Mouse (Mus musculus) heart, embryonic 15.5 days (tissue): ENCODE results near the gene Pgls. TPM values are rescaled to one million over a fixed set of nuclear protein-coding genes. Genes with fewer than 3 reads are reported as not detected.
A peak's percentile ranks its signal among the peaks of the same experiment; 100 is the strongest.

Experiments used
- ATAC-seq: fragments of 200-750 bp; cut with Nextera tagmentation; replicated peaks from 2 replicates; pipeline ENCODE4 v1.8.0; 2017; ENCODE audit warnings: low read depth, moderate TSS enrichment; ENCODE audit not compliant: insufficient number of reproducible peaks, insufficient read depth, low FRiP score
- H3K27ac ChIP-seq: fragments of 300-500 bp; sonication (generic); 2 replicates; pipeline ENCODE4 v1.5.1; 2015; ENCODE audit warnings: mild to moderate bottlenecking, inconsistent platforms
- H3K27me3 ChIP-seq: fragments of 300-500 bp; sonication (generic); 2 replicates; pipeline ENCODE4 v1.6.1; 2015; ENCODE audit warnings: inconsistent platforms
- H3K36me3 ChIP-seq: fragments of 300-500 bp; sonication (generic); 2 replicates; pipeline ENCODE4 v1.6.1; 2015; ENCODE audit warnings: mild to moderate bottlenecking, inconsistent platforms
- H3K4me1 ChIP-seq: fragments of 300-500 bp; sonication (generic); replicated peaks from 2 replicates; pipeline ENCODE4 v1.6.1; 2015; ENCODE audit warnings: inconsistent platforms
- H3K4me2 ChIP-seq: fragments of 300-500 bp; sonication (generic); 2 replicates; pipeline ENCODE4 v1.6.1; 2015; ENCODE audit warnings: inconsistent platforms, mild to moderate bottlenecking, moderate library complexity
- H3K4me3 ChIP-seq: fragments of 300-500 bp; sonication (generic); 2 replicates; pipeline ENCODE4 v1.5.1; 2015; ENCODE audit warnings: mild to moderate bottlenecking, inconsistent platforms
- H3K9ac ChIP-seq: fragments of 300-500 bp; sonication (generic); 2 replicates; pipeline ENCODE4 v1.6.1; 2015; ENCODE audit warnings: mild to moderate bottlenecking, inconsistent platforms
- H3K9me3 ChIP-seq: fragments of 300-500 bp; sonication (generic); replicated peaks from 2 replicates; pipeline ENCODE4 v1.6.1; 2016; ENCODE audit warnings: inconsistent platforms
- WGBS: fragments of 180-500 bp; shearing (Covaris S2); methylation state at CpG from one replicate; pipeline ENCODE4 v1.1.7; 2015; ENCODE audit warnings: mixed read lengths; 5-methylcytosine and 5-hydroxymethylcytosine counted together
- polyA plus RNA-seq: library from polyadenylated mRNA; unstranded; fragments of >200 nt; fragmentation: Nextera tagmentation; extraction: Ambion mirVana; gene quantifications from 2 replicates; pipeline ENCODE4 v1.2.1, GENCODE M21; 2015

The Pgls gene
- polyA plus RNA-seq, 1 experiment from 2014 or later, result 159 TPM

DNA sequence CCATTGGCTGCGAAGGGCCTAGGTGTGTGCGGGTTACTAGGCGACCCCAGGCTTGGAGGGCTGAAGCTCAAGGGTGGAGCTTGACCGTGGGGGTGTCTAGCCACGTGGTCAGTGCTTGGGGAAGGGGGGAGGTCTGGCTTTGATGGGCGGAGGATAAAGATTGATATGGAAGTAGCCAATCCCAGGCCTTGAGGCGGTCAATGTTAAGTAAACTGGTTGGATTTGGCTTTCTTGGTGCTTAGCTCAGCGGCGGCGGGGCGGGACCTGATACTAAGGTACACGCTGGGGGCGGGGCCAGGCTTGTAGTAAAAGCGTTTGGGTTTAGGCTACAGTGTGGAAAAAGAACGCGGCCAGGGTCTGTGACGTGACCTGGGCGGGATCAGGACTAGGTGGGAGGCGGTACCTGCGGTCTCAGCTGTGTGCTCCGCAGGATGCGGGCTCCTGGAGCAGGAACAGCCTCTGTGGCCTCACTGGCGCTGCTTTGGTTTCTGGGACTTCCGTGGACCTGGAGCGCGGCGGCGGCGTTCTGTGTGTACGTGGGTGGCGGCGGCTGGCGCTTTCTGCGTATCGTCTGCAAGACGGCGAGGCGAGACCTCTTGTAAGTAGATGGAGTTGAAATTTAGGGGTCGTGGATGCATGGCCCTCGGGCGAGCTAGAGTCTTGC, 21.6 kb upstream of the Pgls start:
- Histone ChIP-seq H3K27me3 (0 out of 2 replicates have a peak, but pooled peaks cover 2% of the 10 kb centered on the region), H3K4me1 (peaks cover 44% of the 10 kb centered on the region), H3K9ac (peak overlapping the region; percentile 66), H3K27ac (peak overlapping the region; percentile 78), H3K36me3 (no peaks in the 10 kb centered on the region), H3K9me3 (no peaks in the 10 kb centered on the region), H3K4me3 (peak overlapping the region; percentile 70), H3K4me2 (peak overlapping the region; percentile 95)
- 1% methylated on average over 41 of the region's 41 CpGs for WGBS
- ATAC-seq, result peak; percentile 78

DNA sequence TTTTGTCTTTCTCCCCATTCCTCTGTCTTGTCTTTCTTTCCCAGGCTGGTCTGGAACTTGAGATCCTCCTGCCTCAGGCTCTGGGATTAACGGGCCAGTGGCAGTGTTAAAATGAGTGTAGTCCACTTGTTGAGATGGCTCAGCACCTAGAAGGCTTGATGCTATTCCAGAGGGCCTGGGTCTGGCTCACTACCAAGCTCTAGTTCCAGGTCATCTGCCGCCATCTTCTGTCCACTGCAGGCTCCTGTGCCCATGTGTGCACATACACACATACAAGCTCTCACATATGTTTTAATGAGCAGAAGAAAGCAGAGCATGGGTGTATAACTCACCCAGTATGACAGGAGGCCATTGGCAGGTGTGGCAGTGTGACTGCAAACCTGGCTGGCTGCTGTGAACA, 19.9 kb upstream of the Pgls start:
- H3K36me3 ChIP-seq, result no peaks in the 10 kb centered on the region
- ATAC-seq, result no peak
- 84% methylated on average over 2 of the region's 2 CpGs for WGBS
- no peaks in the 10 kb centered on the region for H3K9me3 ChIP-seq
- H3K4me2 ChIP-seq, result no peak overlapping the region; the same call in 1 of the 2 replicates
- H3K27ac ChIP-seq, result no peak overlapping the region
- 0 out of 2 replicates have a peak, but pooled peaks cover 2% of the 10 kb centered on the region for H3K27me3 ChIP-seq
- peaks cover 44% of the 10 kb centered on the region for H3K4me1 ChIP-seq
- H3K9ac ChIP-seq, result no peak overlapping the region
- no peak overlapping the region for H3K4me3 ChIP-seq

DNA sequence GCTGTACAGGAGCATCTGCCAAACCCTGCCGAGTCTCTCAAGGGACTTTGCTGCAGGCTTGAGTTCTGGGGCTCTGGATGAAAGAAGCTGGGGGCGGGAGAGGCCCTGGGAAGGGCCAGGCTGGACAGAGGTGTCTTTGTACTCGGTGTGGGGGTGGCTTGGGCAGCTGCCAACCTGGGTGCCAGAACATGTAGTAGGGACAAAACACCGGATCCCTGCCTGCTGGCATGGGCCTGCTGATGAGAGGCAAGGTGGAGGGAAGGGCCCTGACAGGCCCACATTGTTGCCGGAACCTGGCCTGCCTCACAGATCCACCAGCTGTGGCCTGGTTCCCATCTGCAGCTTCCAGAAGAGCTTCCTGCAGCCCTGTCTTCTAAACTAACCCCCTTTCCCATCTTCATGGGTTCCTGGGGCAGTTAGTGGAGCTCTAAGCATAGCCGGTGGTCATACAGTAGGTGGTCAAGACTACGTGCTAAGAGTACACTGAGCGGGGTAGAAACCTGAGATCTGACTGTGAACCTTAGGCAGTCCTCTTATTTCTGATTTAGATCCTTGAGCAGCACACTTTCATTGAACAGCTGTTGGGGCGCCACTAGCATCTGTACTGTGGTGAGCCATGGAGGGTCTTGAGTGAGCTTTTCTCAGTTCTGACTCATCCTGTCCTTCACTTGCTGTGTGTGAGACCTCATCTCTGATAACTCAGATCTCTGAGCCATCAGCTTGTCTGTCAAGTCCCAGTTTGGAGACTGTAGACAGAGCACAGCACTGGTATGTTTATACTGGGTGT, 18.9 kb upstream of the Pgls start:
- peak overlapping the region; percentile 11; the same call in 1 of the 2 replicates for H3K27ac ChIP-seq
- H3K27me3 ChIP-seq, result 0 out of 2 replicates have a peak, but pooled peaks cover 2% of the 10 kb centered on the region
- 54% methylated on average over 9 of the region's 9 CpGs for WGBS
- H3K4me3 ChIP-seq, result no peak overlapping the region
- no peak overlapping the region for H3K9ac ChIP-seq
- H3K36me3 ChIP-seq, result no peaks in the 10 kb centered on the region
- ATAC-seq, result no peak
- peaks cover 44% of the 10 kb centered on the region for H3K4me1 ChIP-seq
- H3K9me3 ChIP-seq, result no peaks in the 10 kb centered on the region
- H3K4me2 ChIP-seq, result no peak overlapping the region

DNA sequence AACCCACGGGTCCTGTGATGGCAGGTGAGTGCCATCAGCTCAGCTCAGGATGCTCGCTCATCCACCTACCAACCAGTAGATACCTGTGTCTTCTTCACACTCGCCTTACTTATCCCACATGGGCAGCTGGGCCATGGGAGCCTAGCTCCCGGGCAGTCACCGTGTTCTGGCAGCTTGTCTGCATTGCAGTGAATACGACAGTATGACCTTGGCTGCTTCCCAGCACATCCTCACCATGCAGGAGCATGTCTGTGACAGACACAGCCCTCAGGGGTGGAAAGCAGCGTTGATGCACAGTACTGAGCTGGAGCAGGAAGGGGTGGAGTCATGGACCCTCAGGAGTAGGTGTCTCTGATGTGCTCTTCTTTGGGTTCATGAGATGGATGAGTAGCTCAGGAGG, 17.6 kb upstream of the Pgls start:
- no peak overlapping the region for H3K9ac ChIP-seq
- ATAC-seq, result no peak

DNA sequence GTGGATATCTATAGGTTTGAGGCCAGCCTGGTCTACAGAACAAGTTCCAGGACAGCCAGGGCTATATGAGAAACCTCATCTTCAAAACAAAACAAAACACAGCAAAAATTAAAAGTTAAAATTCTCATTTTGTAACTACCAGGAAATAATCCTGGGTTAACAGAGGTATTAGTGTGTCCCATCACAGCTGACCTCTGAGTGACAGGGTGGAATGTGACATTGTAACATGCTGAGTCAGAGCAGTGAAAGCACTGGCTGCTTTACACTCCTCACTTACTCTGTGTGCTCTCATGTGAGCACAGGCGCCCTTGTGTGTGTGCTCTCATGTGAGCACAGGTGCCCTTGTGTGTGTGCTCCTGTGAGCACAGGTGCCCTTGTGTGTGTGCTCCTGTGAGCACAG, 17.0 kb upstream of the Pgls start:
- Histone ChIP-seq H3K4me1 (peaks cover 26% of the 10 kb centered on the region), H3K36me3 (no peaks in the 10 kb centered on the region), H3K4me3 (no peak overlapping the region), H3K27ac (no peak overlapping the region), H3K4me2 (no peak overlapping the region), H3K9me3 (no peaks in the 10 kb centered on the region), H3K9ac (no peak overlapping the region), H3K27me3 (0 out of 2 replicates have a peak, but pooled peaks cover 2% of the 10 kb centered on the region)
- 38% methylated on average over 1 of the region's 1 CpGs for WGBS
- ATAC-seq, result no peak

More for the DNA sequence above, 17.6 kb upstream of the Pgls start:
- H3K4me3 ChIP-seq, result no peak overlapping the region
- no peaks in the 10 kb centered on the region for H3K9me3 ChIP-seq
- H3K27ac ChIP-seq, result no peak overlapping the region
- 63% methylated on average over 7 of the region's 7 CpGs for WGBS
- H3K4me1 ChIP-seq, result peaks cover 32% of the 10 kb centered on the region
- H3K4me2 ChIP-seq, result no peak overlapping the region
- 0 out of 2 replicates have a peak, but pooled peaks cover 2% of the 10 kb centered on the region for H3K27me3 ChIP-seq
- H3K36me3 ChIP-seq, result no peaks in the 10 kb centered on the region

DNA sequence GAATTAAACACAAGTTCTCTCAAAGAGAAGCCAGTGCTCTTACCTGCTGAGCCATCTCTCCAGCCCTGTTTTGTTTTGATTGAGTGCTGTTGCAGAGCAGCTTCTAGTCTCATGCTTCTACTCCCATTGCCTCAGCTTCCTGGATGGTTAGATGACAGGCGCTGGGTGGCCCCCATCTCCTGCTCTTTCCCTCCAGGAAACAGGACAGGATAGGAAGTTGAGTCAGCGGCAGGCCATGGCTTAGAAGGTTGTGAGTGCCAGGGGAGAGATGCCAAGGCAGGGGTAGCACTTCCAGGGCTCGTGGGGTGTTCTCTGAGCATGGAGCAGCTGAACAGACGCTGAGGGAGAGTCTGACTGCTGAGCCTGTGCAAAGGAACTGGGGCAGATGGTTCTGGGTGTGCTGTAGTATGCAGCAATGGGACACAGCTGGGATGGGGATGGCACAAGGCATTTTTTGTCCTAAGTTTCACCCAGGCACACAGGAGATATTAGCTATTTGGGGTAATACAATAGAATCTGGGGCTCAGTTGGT, 14.1 kb upstream of the Pgls start:
- WGBS, result 54% methylated on average over 4 of the region's 4 CpGs
- Histone ChIP-seq H3K9me3 (no peaks in the 10 kb centered on the region), H3K36me3 (peaks cover 5% of the 10 kb centered on the region; the same call in 1 of the 2 replicates), H3K9ac (no peak overlapping the region), H3K27me3 (no peaks in the 10 kb centered on the region), H3K27ac (no peak overlapping the region), H3K4me1 (peaks cover 8% of the 10 kb centered on the region), H3K4me2 (no peak overlapping the region), H3K4me3 (no peak overlapping the region)
- ATAC-seq, result no peak

DNA sequence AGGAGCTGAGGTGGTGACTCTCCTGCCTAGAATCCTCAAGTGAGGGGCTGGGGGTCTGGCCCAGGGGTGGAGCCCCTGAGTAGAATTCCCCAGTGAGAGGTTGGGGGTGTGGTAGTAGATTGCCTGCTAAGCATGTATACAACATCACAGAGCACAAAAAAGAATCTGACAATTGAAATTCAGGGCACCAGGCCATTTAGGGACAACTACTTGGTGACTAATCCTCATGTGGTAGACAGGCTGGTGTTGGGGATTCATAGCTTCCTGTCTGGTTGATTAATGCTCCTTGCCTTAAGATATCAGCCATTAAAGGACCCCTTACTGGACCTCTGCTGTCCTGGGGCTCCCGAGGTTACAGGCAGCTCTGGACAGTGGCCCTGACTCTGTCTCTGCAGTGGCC, 13.0 kb upstream of the Pgls start:
- WGBS, result 71% methylated on average over 1 of the region's 1 CpGs
- Histone ChIP-seq H3K36me3 (peaks cover 5% of the 10 kb centered on the region; the same call in 1 of the 2 replicates), H3K4me1 (0 out of 2 replicates have a peak, but pooled peaks cover 4% of the 10 kb centered on the region), H3K27me3 (no peaks in the 10 kb centered on the region), H3K4me2 (no peak overlapping the region), H3K4me3 (no peak overlapping the region), H3K9ac (no peak overlapping the region), H3K27ac (no peak overlapping the region), H3K9me3 (no peaks in the 10 kb centered on the region)
- no peak for ATAC-seq

DNA sequence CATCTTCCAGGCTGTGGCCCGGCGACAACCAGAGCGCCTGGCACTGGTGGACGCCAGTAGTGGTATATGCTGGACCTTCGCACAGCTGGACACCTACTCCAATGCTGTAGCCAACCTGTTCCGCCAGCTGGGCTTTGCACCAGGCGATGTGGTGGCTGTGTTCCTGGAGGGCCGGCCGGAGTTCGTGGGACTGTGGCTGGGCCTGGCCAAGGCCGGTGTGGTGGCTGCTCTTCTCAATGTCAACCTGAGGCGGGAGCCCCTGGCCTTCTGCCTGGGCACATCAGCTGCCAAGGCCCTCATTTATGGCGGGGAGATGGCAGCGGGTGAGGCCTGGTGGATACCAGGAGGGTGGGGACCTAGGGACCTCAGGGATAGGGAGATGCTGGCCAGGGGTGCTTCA, 12.5 kb upstream of the Pgls start:
- ATAC-seq, result no peak
- Histone ChIP-seq H3K27me3 (no peaks in the 10 kb centered on the region), H3K9me3 (no peaks in the 10 kb centered on the region), H3K4me3 (no peak overlapping the region), H3K4me2 (no peak overlapping the region), H3K4me1 (0 out of 2 replicates have a peak, but pooled peaks cover 1% of the 10 kb centered on the region), H3K36me3 (peaks cover 8% of the 10 kb centered on the region; the same call in 1 of the 2 replicates), H3K9ac (no peak overlapping the region), H3K27ac (no peak overlapping the region)
- 88% methylated on average over 14 of the region's 14 CpGs for WGBS

DNA sequence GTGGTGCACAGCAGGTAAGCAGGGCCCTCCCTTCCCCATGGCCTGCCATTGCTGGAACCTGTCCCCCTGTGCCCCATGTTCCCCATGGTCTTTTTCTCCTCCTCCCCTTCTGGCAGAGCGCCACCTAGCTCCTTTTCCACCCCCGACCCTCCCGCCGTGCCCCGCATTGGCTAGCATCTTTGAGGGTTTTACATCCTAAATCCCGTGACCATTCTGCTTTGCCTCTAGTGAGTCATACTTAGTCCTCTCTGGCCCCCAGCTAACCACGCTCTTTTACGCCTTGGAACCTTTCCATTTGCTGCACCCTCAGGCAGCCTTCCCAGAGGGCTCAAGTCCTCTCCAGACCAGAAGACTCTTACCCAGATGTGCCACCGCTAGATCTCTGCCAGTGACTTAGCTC, 11.8 kb upstream of the Pgls start:
- no peak for ATAC-seq
- no peaks in the 10 kb centered on the region for H3K4me1 ChIP-seq
- peaks cover 11% of the 10 kb centered on the region; the same call in 1 of the 2 replicates for H3K36me3 ChIP-seq
- H3K9me3 ChIP-seq, result no peaks in the 10 kb centered on the region
- no peak overlapping the region for H3K9ac ChIP-seq
- H3K27ac ChIP-seq, result no peak overlapping the region
- WGBS, result 60% methylated on average over 9 of the region's 9 CpGs
- H3K4me3 ChIP-seq, result no peak overlapping the region
- H3K27me3 ChIP-seq, result no peaks in the 10 kb centered on the region
- no peak overlapping the region for H3K4me2 ChIP-seq

DNA sequence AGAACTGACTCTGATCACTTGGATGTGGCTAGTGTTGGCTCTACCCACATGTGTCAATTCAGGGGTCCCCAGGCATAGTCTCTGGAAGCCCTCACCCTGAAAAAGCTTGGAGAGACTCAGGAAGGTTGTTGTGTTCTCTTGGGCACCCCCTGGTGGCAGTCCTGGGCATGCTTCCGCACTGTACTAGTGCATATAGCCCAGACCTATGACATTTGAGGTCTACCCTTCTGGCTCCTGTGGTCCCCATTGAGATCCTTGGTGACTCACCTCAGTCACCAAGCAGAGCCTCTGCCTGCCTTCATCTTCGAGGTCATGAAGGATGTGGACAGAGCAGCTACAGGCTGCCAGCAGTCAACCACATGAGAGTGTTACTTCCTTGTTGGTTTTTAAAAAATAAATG, 5.1 kb upstream of the Pgls start:
- H3K4me1 ChIP-seq, result peaks cover 7% of the 10 kb centered on the region
- H3K27ac ChIP-seq, result no peak overlapping the region
- 0 out of 2 replicates have a peak, but pooled peaks cover 6% of the 10 kb centered on the region for H3K36me3 ChIP-seq
- H3K4me2 ChIP-seq, result no peak overlapping the region
- H3K9ac ChIP-seq, result no peak overlapping the region
- no peak overlapping the region for H3K4me3 ChIP-seq
- no peaks in the 10 kb centered on the region for H3K27me3 ChIP-seq
- 69% methylated on average over 2 of the region's 2 CpGs for WGBS
- H3K9me3 ChIP-seq, result no peaks in the 10 kb centered on the region
- ATAC-seq, result no peak

DNA sequence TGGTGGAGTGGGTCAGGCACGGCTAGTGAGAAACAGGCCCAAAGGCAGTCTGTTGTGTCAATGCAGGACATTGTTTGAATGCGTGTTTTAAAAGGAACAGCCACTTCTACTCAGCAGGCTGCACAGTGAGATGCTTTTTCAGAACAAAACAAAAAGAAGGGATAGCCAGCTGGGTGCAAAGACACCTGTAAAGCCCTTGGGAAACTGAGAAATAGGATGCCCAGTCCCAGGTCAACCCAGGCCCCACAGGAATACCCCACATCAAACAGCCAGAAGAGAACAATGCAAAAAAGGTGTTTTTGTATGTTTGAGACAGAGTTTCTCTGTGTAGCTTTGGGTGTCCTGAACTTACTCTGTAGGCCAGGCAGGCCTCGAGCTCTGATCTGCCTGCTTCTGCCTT, 3.2 kb upstream of the Pgls start:
- Histone ChIP-seq H3K27ac (no peak overlapping the region), H3K27me3 (no peaks in the 10 kb centered on the region), H3K36me3 (0 out of 2 replicates have a peak, but pooled peaks cover 6% of the 10 kb centered on the region), H3K9ac (no peak overlapping the region), H3K4me2 (no peak overlapping the region), H3K4me3 (no peak overlapping the region), H3K4me1 (peaks cover 20% of the 10 kb centered on the region), H3K9me3 (no peaks in the 10 kb centered on the region)
- no peak for ATAC-seq
- WGBS, result 77% methylated on average over 3 of the region's 3 CpGs
